Mouse (Mus musculus) ES-CJ7 (cell line): ENCODE data around the gene Synpo2.

Experiments
- DNase-seq: peaks from one replicate; pipeline ENCODE4 v3.0.0; 2011; ENCODE audit warnings: low read depth, low spot score

Gene Synpo2

DNA sequence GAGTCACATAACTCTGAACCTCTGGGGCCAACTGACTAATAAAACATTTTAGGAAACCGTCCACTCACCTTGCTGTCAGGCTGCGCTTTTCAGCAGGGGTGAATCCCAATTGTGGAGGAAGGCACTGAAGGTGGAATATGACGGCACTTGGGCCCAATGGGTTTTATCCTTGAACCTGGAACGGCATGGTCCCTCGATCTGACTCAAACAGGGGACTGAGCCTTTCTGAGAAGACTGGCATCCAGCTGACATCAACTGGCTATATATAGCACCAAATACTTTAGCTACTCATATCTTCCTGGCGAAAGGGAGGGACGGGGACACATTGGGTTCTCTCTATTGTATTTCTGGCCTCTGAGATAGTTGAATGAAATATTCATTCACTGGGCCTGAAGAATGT, 201.2 kb downstream of the Synpo2 start, which contains the start of gene Myoz2:
Gene Myoz2 (minus strand): TSS at position 264 of the 400 bp plus-strand sequence.
- no peak for DNase-seq

- DNase-seq: no peak
Observed at GRCm38 (mm10) chr3:123033804-123034203, 202.1 kb downstream of the Synpo2 start.
